Mouse (Mus musculus) heart, embryonic 10.5 days (tissue): ENCODE results near the gene Mrpl38. TPM values are rescaled to one million over a fixed set of nuclear protein-coding genes. Genes with fewer than 3 reads are reported as not detected.
"Not testable (repeated sequence)": the region's sequence is repeated elsewhere in the genome, so short reads cannot be mapped to it uniquely, and the experiment has no call there.

Experiments used
- DNase-seq: peaks from one replicate; pipeline ENCODE4 v3.0.0-alpha.2; 2017; ENCODE audit warnings: low spot score
- H3K27ac ChIP-seq: fragments of 300-500 bp; sonication (generic); 2 replicates; pipeline ENCODE4 v1.5.1; 2016; ENCODE audit warnings: mild to moderate bottlenecking
- H3K27me3 ChIP-seq: fragments of 300-500 bp; sonication (generic); 2 replicates; pipeline ENCODE4 v1.6.1; 2016; ENCODE audit warnings: mild to moderate bottlenecking; ENCODE audit not compliant: poor library complexity, insufficient read depth, severe bottlenecking
- H3K36me3 ChIP-seq: fragments of 300-500 bp; sonication (generic); 2 replicates; pipeline ENCODE4 v1.6.1; 2016; ENCODE audit warnings: mild to moderate bottlenecking, moderate library complexity
- H3K4me1 ChIP-seq: fragments of 300-500 bp; sonication (generic); 2 replicates; pipeline ENCODE4 v1.6.1; 2016; ENCODE audit warnings: mild to moderate bottlenecking
- H3K4me3 ChIP-seq: fragments of 300-500 bp; sonication (generic); 2 replicates; pipeline ENCODE4 v1.5.1; 2016; ENCODE audit warnings: mild to moderate bottlenecking, moderate library complexity
- H3K9me3 ChIP-seq: fragments of 300-500 bp; sonication (generic); 2 replicates; pipeline ENCODE4 v1.6.1; 2016; ENCODE audit warnings: mild to moderate bottlenecking, moderate library complexity
- WGBS: fragments of 180-500 bp; shearing (Covaris S2); methylation state at CpG from one replicate; pipeline ENCODE4 v1.1.7; 2016; 5-methylcytosine and 5-hydroxymethylcytosine counted together
- polyA plus RNA-seq: library from polyadenylated mRNA; unstranded; fragments of >200 nt; fragmentation: Nextera tagmentation; extraction: Ambion mirVana; gene quantifications from 2 replicates; pipeline ENCODE4 v1.2.1, GENCODE M21; 2016

Gene Mrpl38
- polyA plus RNA-seq, 1 experiment from 2014 or later, result 127 TPM

DNA sequence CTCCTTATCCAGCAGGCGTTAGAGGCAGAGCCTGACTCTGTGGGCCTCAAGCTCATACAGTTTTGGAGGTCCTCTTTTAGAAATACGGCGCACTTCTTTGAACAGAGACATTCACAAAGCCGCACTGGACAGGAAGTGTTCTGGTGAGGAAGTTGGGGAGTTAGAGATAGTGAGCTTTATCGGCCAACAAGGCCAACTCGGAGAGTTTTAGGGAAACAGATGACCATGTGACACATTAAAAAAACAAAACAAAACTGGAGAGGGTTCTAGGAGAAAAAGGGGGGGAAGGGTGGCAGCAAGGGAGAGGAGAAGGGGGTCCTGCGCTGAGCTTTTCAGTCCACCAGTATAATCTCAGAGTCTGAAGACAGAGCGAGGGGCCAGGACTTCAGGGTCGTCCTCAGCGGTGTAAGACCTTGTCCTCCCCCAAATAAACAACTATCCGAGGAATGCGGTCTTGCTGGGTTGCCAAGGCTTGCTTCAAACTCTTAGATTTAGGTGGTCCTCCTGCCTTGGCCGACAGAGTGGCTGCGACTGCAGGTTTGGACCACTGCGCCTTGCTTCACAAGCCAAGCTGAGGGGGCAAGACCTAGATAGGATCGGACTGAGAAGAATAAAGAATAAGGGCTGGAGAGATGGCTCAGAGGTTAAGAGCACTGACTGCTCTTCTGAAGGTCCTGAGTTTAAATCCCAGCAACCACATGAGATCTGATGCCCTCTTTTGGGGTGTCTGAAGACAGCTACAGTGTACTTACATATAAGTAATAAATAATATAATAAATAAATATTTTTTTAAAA is 44.7 kb downstream of the Mrpl38 start:
- peak; percentile 76 for DNase-seq
- Histone ChIP-seq H3K27ac (peak overlapping the region; percentile 83), H3K9me3 (no peaks in the 10 kb centered on the region), H3K4me1 (peaks cover 16% of the 10 kb centered on the region), H3K27me3 (no peaks in the 10 kb centered on the region), H3K4me3 (peak overlapping the region; percentile 16; the same call in 1 of the 2 replicates), H3K36me3 (0 out of 2 replicates have a peak, but pooled peaks cover 3% of the 10 kb centered on the region)
- WGBS, result 24% methylated on average over 16 of the region's 16 CpGs

DNA sequence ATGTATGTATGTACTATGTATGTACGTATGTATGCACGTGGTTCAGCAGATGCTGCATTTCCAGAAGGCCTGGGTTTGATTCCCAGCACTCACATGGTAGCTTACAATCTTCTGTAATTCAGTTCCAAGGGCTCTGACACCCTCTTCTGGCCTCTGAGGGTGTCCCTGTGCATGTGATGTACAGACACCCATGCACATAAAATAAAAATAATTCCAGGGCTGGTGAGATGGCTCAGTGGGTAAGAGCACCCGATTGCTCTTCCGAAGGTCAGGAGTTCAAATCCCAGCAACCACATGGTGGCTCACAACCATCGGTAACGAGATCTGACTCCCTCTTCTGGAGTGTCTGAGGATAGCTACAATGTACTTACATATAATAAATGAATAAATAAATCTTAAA is 45.7 kb downstream of the Mrpl38 start:
- H3K4me1 ChIP-seq, result peaks cover 20% of the 10 kb centered on the region
- H3K36me3 ChIP-seq, H3K4me3 ChIP-seq, H3K27me3 ChIP-seq, DNase-seq, H3K9me3 ChIP-seq, H3K27ac ChIP-seq: not testable (repeated sequence)
- 90% methylated on average over 6 of the region's 6 CpGs for WGBS

- peaks cover 26% of the 10 kb centered on the region for H3K4me1 ChIP-seq
- H3K27me3 ChIP-seq, result no peaks in the 10 kb centered on the region
- H3K27ac ChIP-seq, result peak overlapping the region; percentile 17; the same call in 1 of the 2 replicates
- H3K4me3 ChIP-seq, result no peak overlapping the region
- no peak for DNase-seq
- WGBS, result 87% methylated on average over 6 of the region's 6 CpGs
- 0 out of 2 replicates have a peak, but pooled peaks cover under 1% of the 10 kb centered on the region for H3K36me3 ChIP-seq
- no peaks in the 10 kb centered on the region for H3K9me3 ChIP-seq
Measured at GRCm38 (mm10) chr11:116091591-116091990, 47.1 kb downstream of the Mrpl38 start.

GRCm38 (mm10) chr11:116089545-116089944 is 49.1 kb downstream of the Mrpl38 start:
- H3K36me3 ChIP-seq, result peaks cover 7% of the 10 kb centered on the region; the same call in 1 of the 2 replicates

GRCm38 (mm10) chr11:116088741-116089394 is 49.8 kb downstream of the Mrpl38 start:
- no peak overlapping the region for H3K4me3 ChIP-seq

More at GRCm38 (mm10) chr11:116089545-116089944, 49.1 kb downstream of the Mrpl38 start:
- no peaks in the 10 kb centered on the region for H3K9me3 ChIP-seq
- 89% methylated on average over 6 of the region's 6 CpGs for WGBS
- H3K4me3 ChIP-seq, result no peak overlapping the region
- H3K27ac ChIP-seq, result no peak overlapping the region
- peaks cover 41% of the 10 kb centered on the region for H3K4me1 ChIP-seq
- DNase-seq, result no peak
- H3K27me3 ChIP-seq, result no peaks in the 10 kb centered on the region

DNA sequence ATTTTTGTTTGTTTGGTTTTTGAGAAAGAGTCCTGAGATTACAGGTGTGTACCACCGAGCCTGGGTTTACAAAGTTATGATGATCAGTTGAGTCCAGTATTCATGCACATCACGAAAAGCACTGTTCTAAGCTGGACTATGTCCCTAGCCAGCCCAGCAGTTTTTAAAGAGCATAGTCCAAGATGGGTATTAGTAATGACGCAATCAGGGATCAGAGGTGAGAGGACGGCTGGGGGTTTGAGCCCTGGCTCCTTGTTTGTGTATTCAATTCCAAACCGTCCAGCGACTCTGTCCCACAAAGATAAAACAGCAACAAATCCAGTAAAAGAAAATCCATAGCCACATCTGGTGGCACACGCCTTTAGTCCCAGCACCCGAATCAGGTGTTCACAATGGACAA is 50.5 kb downstream of the Mrpl38 start:
- Histone ChIP-seq H3K9me3 (no peaks in the 10 kb centered on the region), H3K27me3 (no peaks in the 10 kb centered on the region), H3K27ac (peak overlapping the region; percentile 88; the same call in 1 of the 2 replicates), H3K4me1 (peaks cover 33% of the 10 kb centered on the region), H3K36me3 (peaks cover 19% of the 10 kb centered on the region), H3K4me3 (no peak overlapping the region; the same call in 1 of the 2 replicates)
- WGBS, result 79% methylated on average over 8 of the region's 8 CpGs
- DNase-seq, result no peak

More at GRCm38 (mm10) chr11:116088741-116089394, 49.8 kb downstream of the Mrpl38 start:
- Histone ChIP-seq H3K27me3 (no peaks in the 10 kb centered on the region), H3K36me3 (peaks cover 13% of the 10 kb centered on the region), H3K4me1 (peaks cover 37% of the 10 kb centered on the region), H3K27ac (peak overlapping the region; percentile 88; the same call in 1 of the 2 replicates), H3K9me3 (no peaks in the 10 kb centered on the region)
- 62% methylated on average over 11 of the region's 11 CpGs for WGBS
- DNase-seq, result no peak

GRCm38 (mm10) chr11:116087194-116088130 is 51.2 kb downstream of the Mrpl38 start:
- WGBS, result 5% methylated on average over 31 of the region's 31 CpGs
- Histone ChIP-seq H3K9me3 (no peaks in the 10 kb centered on the region), H3K27me3 (no peaks in the 10 kb centered on the region), H3K4me1 (peaks cover 33% of the 10 kb centered on the region), H3K27ac (peak overlapping the region; percentile 88), H3K36me3 (peaks cover 25% of the 10 kb centered on the region), H3K4me3 (peak overlapping the region; percentile 63)
- peak; percentile 96 for DNase-seq

DNA sequence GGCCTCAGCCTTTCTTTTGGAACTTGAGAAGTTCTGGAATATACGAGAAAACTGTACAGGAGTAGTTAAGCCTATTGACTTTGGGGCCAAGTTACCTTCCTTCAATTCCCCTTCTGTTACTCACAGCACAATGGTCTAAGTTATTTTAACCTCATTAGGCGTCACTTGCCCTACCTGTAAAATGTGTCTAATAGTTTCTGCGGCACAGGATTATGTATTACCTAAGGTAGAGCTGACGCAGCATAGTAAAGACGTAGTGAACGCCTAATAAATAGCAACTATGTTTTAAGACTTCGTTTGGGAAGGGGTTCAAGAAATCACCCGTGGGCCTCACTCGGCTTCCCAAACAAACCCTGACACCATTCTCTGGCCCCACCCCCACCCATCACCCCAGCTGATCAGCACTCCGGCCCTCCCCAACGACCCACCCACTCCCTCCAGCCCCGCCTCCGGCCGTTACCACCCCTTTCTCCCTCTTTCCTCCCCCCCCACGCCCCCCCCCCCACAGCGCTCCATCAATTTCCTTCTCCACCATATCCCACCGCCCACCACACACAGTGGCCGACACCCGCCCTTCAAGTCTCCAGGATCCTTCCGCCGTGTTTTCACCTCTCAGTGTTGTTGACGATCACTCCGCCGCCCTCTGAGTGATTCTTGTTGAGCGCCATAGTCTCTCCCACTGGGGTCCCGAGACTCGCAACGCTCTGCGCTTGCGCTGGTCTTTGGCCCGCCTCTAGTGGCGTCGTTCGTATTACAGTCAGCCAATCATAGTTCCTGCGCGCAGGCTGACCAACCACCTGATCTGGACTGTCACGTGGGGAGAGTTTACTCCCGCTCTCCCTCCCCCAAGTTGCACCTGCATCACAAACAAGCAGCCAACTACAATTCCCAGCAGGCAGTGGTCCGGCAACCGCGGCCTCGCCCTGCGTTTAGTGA is 52.1 kb downstream of the Mrpl38 start, which contains the start of gene Wbp2:
Gene Wbp2 (minus strand): TSS at position 738 of the 936 bp plus-strand sequence.
- Histone ChIP-seq H3K36me3 (peaks cover 35% of the 10 kb centered on the region), H3K9me3 (no peaks in the 10 kb centered on the region), H3K27me3 (no peaks in the 10 kb centered on the region), H3K4me3 (peak within 1 kb of the TSS; percentile 63), H3K27ac (peak within 1 kb of the TSS; percentile 88), H3K4me1 (peaks cover 31% of the 10 kb centered on the region)
- 7% methylated on average over 38 of the region's 43 CpGs for WGBS
- peak; percentile 100 for DNase-seq

- WGBS, result 88% methylated on average over 6 of the region's 6 CpGs
- H3K9me3 ChIP-seq, result no peaks in the 10 kb centered on the region
- H3K4me1 ChIP-seq, result peaks cover 43% of the 10 kb centered on the region
- DNase-seq, result no peak
- H3K27ac ChIP-seq, result no peak overlapping the region
- H3K27me3 ChIP-seq, result no peaks in the 10 kb centered on the region
- H3K36me3 ChIP-seq, result peaks cover 58% of the 10 kb centered on the region
- H3K4me3 ChIP-seq, result no peak overlapping the region
Measured at GRCm38 (mm10) chr11:116084166-116084565, 54.5 kb downstream of the Mrpl38 start.

- Histone ChIP-seq H3K4me1 (peaks cover 46% of the 10 kb centered on the region), H3K27me3 (no peaks in the 10 kb centered on the region), H3K4me3 (no peak overlapping the region), H3K9me3 (no peaks in the 10 kb centered on the region), H3K27ac (no peak overlapping the region), H3K36me3 (peaks cover 65% of the 10 kb centered on the region)
- 91% methylated on average over 14 of the region's 14 CpGs for WGBS
- DNase-seq, result no peak
Measured at GRCm38 (mm10) chr11:116083096-116083672, 55.5 kb downstream of the Mrpl38 start.
